Mouse (Mus musculus) bone marrow, adult 2 months (tissue): ENCODE measurements around the gene Cys1. TPM values are rescaled to one million over a fixed set of nuclear protein-coding genes. Genes with fewer than 3 reads are reported as not detected.
A peak's percentile ranks its signal among the peaks of the same experiment; 100 is the strongest.
"Not testable (repeated sequence)": the region's sequence is repeated elsewhere in the genome, so short reads cannot be mapped to it uniquely, and the experiment has no call there.

Source experiments
- H3K27ac ChIP-seq: fragments of 200-500 bp; 2 replicates; pipeline ENCODE4 v1.5.1; 2012; ENCODE audit warnings: low read depth, mild to moderate bottlenecking, control low read depth, inconsistent platforms, low read length; ENCODE audit not compliant: control insufficient read depth, poor library complexity, insufficient read depth
- H3K4me1 ChIP-seq: fragments of 200-500 bp; 2 replicates; pipeline ENCODE4 v1.6.1; 2011; ENCODE audit warnings: low read length; ENCODE audit not compliant: control insufficient read depth, insufficient read depth
- H3K4me3 ChIP-seq: fragments of 200-500 bp; replicated peaks from 2 replicates; pipeline ENCODE3; 2011; ENCODE audit warnings: mild to moderate bottlenecking, low read depth, low read length, control low read depth; ENCODE audit not compliant: control insufficient read depth
- CTCF ChIP-seq: fragments of 200-500 bp; IDR thresholded peaks from 2 replicates; pipeline ENCODE4 v1.5.1; 2011; ENCODE audit warnings: low read length, control low read depth; ENCODE audit not compliant: control insufficient read depth, insufficient read depth
- POLR2A ChIP-seq: fragments of 200-500 bp; IDR thresholded peaks from 2 replicates; pipeline ENCODE4 v1.6.1; 2011; ENCODE audit warnings: low read depth, mild to moderate bottlenecking, control low read depth, low read length, borderline replicate concordance; ENCODE audit not compliant: control insufficient read depth
- WGBS: fragments of 180-500 bp; shearing (Covaris S2); methylation state at CpG from one replicate; pipeline ENCODE4 v1.1.7; 2018; 5-methylcytosine and 5-hydroxymethylcytosine counted together
- polyA plus RNA-seq: library from polyadenylated mRNA; stranded (reverse); fragments of >200 nt; gene quantifications from 2 replicates; pipeline ENCODE4 v1.2.4, GENCODE M21; 2011; ENCODE audit warnings: low replicate concordance; ENCODE audit not compliant: missing spikeins, insufficient read depth, insufficient read length

The Cys1 gene
- polyA plus RNA-seq, 1 experiment, result 3.0 TPM

DNA sequence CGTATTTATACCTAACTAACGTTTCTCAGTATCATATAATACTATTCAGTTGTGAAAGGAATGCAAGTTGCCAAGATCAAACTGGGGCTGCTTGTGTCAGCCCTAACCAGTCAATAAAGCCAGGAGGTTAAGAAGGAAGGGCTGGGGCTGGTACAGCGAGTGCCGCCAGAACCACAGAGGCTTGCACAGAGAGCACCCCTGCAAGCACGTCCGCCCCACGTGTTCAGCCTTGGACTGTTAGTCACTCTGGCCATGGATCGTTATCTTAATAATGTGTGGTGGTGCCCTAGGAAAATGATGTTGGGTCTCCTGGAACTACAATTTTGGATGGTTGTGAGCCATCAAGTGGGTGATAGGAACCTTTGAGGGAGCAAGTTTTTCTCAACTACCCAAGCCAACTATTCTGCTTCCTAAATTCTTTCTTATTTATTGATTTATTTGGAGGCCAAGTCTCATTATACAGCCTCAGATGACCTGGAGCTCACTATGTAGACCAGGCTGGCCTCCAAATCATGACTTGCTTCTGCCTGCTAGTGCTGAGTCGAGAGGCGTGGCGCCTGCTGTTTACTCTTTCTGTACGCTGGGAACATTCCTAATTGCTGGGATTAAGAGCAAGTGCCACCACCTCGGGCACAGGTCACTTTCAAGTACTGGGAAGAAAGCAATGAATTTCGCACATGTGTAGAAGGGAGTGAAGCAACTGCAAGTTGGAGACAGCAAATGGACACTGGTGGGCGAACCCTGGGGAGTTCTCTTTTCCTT, 24.1 kb upstream of the Cys1 start:
- peak overlapping the region; percentile 31 for H3K4me3 ChIP-seq
- peaks cover 3% of the 10 kb centered on the region for H3K4me1 ChIP-seq
- no peak for TF ChIP-seq POLR2A
- TF ChIP-seq CTCF, result no peak
- 72% methylated on average over 15 of the region's 15 CpGs for WGBS
- H3K27ac ChIP-seq, result peak overlapping the region; percentile 68

DNA sequence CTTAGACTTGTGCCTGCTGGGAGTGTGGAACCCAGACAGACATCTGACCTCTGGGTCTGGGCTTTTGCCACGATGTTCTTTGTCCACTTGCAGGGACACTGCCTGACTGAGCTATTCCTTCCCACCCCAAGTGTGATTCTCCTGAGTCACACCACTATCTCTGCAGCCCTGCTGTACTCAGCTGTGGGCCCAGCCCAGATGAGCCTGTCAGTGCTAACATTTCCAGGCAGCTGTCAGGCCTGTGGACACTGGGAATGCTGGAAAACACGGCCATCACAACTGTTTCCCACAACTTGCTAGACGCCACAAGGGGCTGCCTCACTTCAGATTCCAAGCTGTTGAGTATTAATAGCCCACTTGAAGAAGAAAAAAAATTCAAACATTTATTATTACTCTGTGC, 21.4 kb upstream of the Cys1 start:
- no peaks in the 10 kb centered on the region; the same call in 1 of the 2 replicates for H3K4me1 ChIP-seq
- WGBS, result 85% methylated on average over 3 of the region's 3 CpGs

DNA sequence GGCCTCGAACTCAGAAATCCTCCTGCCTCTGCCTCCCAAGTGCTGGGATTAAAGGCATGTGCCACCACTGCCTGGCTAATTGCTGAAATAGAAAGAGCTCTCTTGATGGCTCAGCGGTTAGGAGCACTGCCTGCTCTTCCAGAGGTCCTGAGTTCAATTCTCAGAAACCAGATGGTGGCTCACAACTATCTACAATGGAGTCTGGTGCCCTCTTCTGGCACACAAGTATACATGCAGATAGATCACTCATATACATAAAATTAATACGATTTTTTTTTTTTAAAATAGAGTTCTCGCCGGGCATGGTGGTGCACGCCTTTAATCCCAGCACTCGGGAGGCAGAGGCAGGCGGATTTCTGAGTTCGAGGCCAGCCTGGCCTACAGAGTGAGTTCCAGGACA, 20.0 kb upstream of the Cys1 start:
- H3K4me3 ChIP-seq, H3K27ac ChIP-seq, H3K4me1 ChIP-seq: not testable (repeated sequence)
- WGBS, result 83% methylated on average over 9 of the region's 9 CpGs

More for the DNA sequence above, 21.4 kb upstream of the Cys1 start:
- Histone ChIP-seq H3K27ac (0 out of 2 replicates have a peak overlapping the region, but pooled peaks have one; percentile 11), H3K4me3 (no peak overlapping the region)
- no peak for TF ChIP-seq CTCF
- no peak for TF ChIP-seq POLR2A

DNA sequence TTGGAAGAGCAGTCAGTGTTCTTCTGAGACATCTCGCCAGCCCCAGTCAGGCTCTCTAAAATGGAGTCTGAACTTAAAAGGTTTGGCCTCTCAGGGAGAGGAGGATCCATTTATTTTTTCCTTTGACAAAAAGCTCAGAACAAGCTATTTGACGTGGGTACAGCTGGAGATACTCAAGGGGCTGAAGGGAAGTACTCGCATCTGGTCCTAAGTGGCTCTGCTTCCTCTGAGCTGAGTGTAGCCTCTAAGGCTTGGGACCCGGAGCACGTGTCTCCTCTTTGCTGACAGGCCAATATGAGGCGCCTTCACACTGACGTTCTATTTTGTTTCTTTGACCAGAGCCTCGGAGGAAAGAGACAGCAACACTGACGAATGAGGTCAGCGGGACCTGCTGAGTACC, 18.0 kb upstream of the Cys1 start:
- no peaks in the 10 kb centered on the region for H3K4me1 ChIP-seq

DNA sequence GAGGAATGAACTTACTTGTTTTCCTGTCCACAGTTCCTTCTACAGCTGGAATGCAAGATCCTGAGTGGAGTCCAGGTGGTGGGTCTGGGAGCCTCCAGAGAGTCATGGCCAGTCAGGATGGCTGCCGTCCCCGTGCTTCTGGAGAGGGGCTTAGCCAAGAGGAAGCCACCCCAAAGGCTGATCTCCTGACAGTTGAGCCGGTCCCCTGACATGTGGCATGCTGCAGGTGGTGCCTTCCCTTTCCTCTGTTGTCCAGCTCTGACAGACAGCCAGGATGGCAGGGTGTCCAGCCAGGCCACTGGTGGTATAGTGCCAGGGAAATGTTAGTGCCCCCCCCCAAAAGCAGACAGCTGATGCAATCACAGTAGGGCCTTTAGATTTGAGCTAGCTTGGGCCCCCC, 16.9 kb upstream of the Cys1 start:
- H3K4me3 ChIP-seq, result no peak overlapping the region
- no peaks in the 10 kb centered on the region for H3K4me1 ChIP-seq
- TF ChIP-seq CTCF, result no peak
- TF ChIP-seq POLR2A, result no peak
- no peak overlapping the region for H3K27ac ChIP-seq
- 82% methylated on average over 3 of the region's 3 CpGs for WGBS

More for the DNA sequence above, 18.0 kb upstream of the Cys1 start:
- WGBS, result 60% methylated on average over 10 of the region's 10 CpGs
- H3K4me3 ChIP-seq, result no peak overlapping the region
- TF ChIP-seq POLR2A (no peak), CTCF (no peak)
- no peak overlapping the region for H3K27ac ChIP-seq

DNA sequence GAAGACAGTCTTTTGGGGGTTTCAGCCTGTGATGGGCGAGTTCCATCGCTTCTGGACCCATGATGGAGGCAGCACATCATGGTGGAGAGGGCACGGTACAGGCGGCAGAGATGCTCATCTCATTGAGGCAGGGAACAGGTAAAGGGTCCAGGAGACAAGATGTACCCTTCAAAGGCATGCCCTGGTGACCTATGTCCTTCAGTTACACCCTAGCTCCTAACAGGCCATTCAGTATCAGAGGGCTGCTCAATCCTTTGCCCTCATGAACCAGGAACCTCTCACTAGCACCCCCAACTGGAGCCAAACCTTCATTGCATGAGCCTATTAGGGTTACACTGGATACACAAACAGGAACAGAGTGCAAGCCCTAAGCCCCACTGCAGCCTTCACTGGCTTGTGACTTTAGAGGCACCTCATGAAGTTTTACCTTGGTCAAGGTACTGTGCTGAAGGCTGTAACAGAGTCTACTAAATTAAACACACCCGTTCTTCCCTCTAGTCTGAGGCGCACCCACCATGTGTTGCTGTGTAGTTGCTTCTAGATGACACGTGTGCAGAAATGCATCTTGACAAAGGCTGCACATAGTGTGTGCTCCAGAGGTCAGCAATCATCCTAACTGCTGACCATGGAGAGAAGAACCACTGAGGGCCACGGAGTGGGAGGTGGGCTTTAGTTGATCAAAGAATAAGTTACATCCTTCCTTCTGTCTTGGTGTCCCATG, 16.0 kb upstream of the Cys1 start:
- Histone ChIP-seq H3K4me1 (no peaks in the 10 kb centered on the region), H3K4me3 (no peak overlapping the region), H3K27ac (no peak overlapping the region)
- TF ChIP-seq CTCF, result peak; percentile 8; the same call in 1 of the 2 replicates
- no peak for TF ChIP-seq POLR2A
- 47% methylated on average over 8 of the region's 8 CpGs for WGBS

DNA sequence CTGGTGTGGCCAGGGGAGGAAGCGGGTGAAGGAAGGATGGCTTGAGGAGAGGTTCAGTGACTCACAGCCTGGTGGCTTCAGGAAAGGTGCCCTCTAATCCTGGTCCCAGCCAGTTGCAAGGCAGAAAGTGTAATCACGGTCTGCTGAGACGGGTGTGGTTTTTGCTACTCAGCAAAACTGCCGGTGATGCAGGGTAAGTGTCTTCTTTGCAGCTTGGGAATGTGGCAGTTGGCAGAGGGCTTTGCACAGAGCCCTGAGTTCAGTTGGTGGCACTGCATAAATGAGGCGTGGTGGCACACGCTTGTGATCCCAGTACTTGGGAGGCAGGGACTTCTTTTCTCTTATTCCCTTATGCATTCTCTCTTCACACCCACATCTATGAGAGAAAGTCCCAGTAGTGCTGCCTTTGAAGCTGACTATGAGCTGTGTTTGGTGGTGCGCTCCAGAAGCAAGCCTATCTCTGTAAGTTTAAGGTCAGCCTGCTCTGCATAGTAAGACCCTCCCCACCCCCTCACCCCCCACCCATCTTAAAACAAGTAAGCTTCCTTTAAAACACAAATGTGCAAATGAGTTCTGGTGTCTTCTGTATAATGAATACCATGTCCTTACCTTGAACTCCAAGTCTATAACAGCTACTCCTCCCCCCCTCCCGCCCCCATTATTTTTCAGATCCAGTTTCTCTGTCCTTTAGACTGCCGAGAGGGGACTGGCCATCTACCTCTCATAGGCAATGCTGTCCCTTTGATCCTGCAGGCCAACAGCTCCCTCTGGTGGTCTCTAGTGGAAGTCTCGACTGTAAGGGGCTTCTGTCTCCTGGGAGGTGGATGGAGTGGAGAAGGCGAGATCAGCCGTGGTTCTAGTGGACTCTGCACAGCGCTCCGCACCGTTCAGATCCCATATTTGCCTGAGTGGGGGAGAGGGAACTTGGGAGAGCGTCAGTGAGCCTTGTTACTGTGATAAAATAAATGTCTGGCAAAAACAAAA, 15.2 kb upstream of the Cys1 start:
- TF ChIP-seq POLR2A, result no peak
- peak; percentile 96 for TF ChIP-seq CTCF
- Histone ChIP-seq H3K4me1 (no peaks in the 10 kb centered on the region), H3K27ac (no peak overlapping the region), H3K4me3 (no peak overlapping the region)
- 38% methylated on average over 16 of the region's 16 CpGs for WGBS

DNA sequence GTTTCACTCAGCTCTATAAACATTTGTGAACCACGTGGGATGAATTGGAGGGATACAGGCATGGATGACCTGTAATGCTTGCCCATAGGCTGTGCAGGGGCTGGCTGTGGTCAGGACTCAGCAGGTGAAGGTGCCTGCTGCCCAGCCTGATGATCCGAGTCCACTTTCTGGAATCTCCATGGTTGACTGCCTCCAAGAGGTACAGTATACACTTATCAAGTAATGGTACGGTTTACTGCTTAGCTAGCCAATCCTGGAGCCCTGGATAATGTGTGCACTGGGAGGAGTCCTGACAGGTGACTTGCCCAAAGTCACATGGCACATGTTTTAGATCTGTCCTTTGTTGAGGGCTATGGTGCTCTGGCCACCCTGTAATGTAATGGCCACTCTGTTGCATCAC, 8.7 kb upstream of the Cys1 start:
- 83% methylated on average over 3 of the region's 3 CpGs for WGBS
- Histone ChIP-seq H3K4me3 (no peak overlapping the region), H3K27ac (no peak overlapping the region), H3K4me1 (no peaks in the 10 kb centered on the region)
- no peak for TF ChIP-seq POLR2A
- no peak for TF ChIP-seq CTCF
